Mouse (Mus musculus) liver, embryonic 14.5 days (tissue): ENCODE measurements at regions not wholly inside any gene's neighbourhood (a gene's known extent, or its start where the extent isn't known, plus 50 kb on each side); places are given as distances from the start of the nearest gene placed in this dataset.

Experiments
- ATAC-seq: fragments of 200-750 bp; cut with Nextera tagmentation; 2 replicates; pipeline ENCODE4 v1.8.0; 2017; ENCODE audit warnings: moderate number of reproducible peaks, mild to moderate bottlenecking, moderate library complexity; ENCODE audit not compliant: insufficient read depth
- DNase-seq, 3 experiments: peaks; one replicate each; pipeline ENCODE4 v3.0.0-alpha.2; 2012 to 2013; ENCODE audit warnings: low read depth in 3 of 3, low spot score in 3 of 3
- H3K27ac ChIP-seq: fragments of 300-500 bp; sonication (generic); 2 replicates; pipeline ENCODE4 v1.5.1; 2014; ENCODE audit warnings: moderate library complexity, mild to moderate bottlenecking, control low read depth, inconsistent platforms
- H3K27me3 ChIP-seq: fragments of 300-500 bp; sonication (generic); 2 replicates; pipeline ENCODE4 v1.6.1; 2014; ENCODE audit warnings: mild to moderate bottlenecking, low read length, moderate library complexity; ENCODE audit not compliant: control insufficient read depth, insufficient read depth
- H3K36me3 ChIP-seq: fragments of 300-500 bp; sonication (generic); replicated peaks from 2 replicates; pipeline ENCODE4 v1.6.1; 2014; ENCODE audit warnings: low read depth; ENCODE audit not compliant: control insufficient read depth, insufficient read depth
- H3K4me1 ChIP-seq, 2 experiments: fragments of 200-500 bp in 1 of 2; fragments of 300-500 bp in 1 of 2; sonication (generic) in 1 of 2; replicated peaks; 2 replicates each; pipeline ENCODE4 v1.6.1; 2012 to 2014; ENCODE audit warnings: antibody characterized with exemption in 1 of 2, inconsistent platforms in 1 of 2, low read length in 1 of 2; ENCODE audit not compliant: control insufficient read depth in 2 of 2, insufficient read depth in 2 of 2
- H3K4me2 ChIP-seq: fragments of 300-500 bp; sonication (generic); 2 replicates; pipeline ENCODE4 v1.6.1; 2014; ENCODE audit warnings: low read depth, mild to moderate bottlenecking, control low read depth, moderate library complexity
- H3K4me3 ChIP-seq, 2 experiments: fragments of 200-500 bp in 1 of 2; fragments of 300-500 bp in 1 of 2; sonication (generic) in 1 of 2; 2 replicates each; pipeline ENCODE4 v1.5.1; 2012 to 2014; ENCODE audit warnings: low read depth in 2 of 2, low read length in 2 of 2, mild to moderate bottlenecking in 2 of 2, control low read depth in 1 of 2, inconsistent platforms in 1 of 2, moderate library complexity in 1 of 2; ENCODE audit not compliant: insufficient read depth in 1 of 2
- H3K9ac ChIP-seq: fragments of 300-500 bp; sonication (generic); replicated peaks from 2 replicates; pipeline ENCODE4 v1.6.1; 2014; ENCODE audit warnings: mild to moderate bottlenecking, control low read depth, moderate library complexity
- H3K9me3 ChIP-seq: fragments of 300-500 bp; sonication (generic); 2 replicates; pipeline ENCODE4 v1.6.1; 2016; ENCODE audit warnings: low read length, mixed read lengths; ENCODE audit not compliant: control insufficient read depth
- CTCF ChIP-seq: IDR thresholded peaks from 2 replicates; pipeline ENCODE4 v1.5.1; 2016; ENCODE audit warnings: antibody characterized with exemption, low read depth, control low read depth
- EP300 ChIP-seq: IDR thresholded peaks from 2 replicates; pipeline ENCODE4 v1.6.1; 2016; ENCODE audit warnings: antibody characterized with exemption, low read depth
- whole genome bisulfite sequencing: fragments of 180-500 bp; shearing (Covaris S2); extraction: QIAGEN DNeasy Blood & Tissue Kit; methylation state at CpG from one replicate; pipeline ENCODE4 v1.1.7; 2014; ENCODE audit not compliant: insufficient replicate concordance; 5-methylcytosine and 5-hydroxymethylcytosine counted together

- ATAC-seq (no peak), DNase-seq (no peak)
- TF ChIP-seq CTCF (no peak), EP300 (no peak)
- no peaks in the 10 kb centered on the region for H3K27me3 ChIP-seq
- no peak overlapping the region for H3K4me3 ChIP-seq
- 60% methylated on average over 10 of the region's 10 CpGs for WGBS
- no peaks in the 10 kb centered on the region for H3K36me3 ChIP-seq
- H3K27ac ChIP-seq = no peak overlapping the region
- H3K9me3 ChIP-seq = no peaks in the 10 kb centered on the region
- no peak overlapping the region for H3K4me2 ChIP-seq
- no peak overlapping the region for H3K9ac ChIP-seq
- H3K4me1 ChIP-seq = no peaks in the 10 kb centered on the region
These were observed 269.7 kb downstream of the Stim2 start for GRCm38 (mm10) chr5:54267905-54268590.

- no peaks in the 10 kb centered on the region for H3K36me3 ChIP-seq
- H3K4me3 ChIP-seq = no peak overlapping the region
- H3K27ac ChIP-seq = no peak overlapping the region
- DNase-seq = no peak
- no peak overlapping the region for H3K9ac ChIP-seq
- H3K27me3 ChIP-seq = no peaks in the 10 kb centered on the region
- H3K9me3 ChIP-seq = no peaks in the 10 kb centered on the region
- H3K4me2 ChIP-seq = no peak overlapping the region
- TF ChIP-seq EP300 = no peak
- no peak for TF ChIP-seq CTCF
- WGBS = 67% methylated on average over 8 of the region's 8 CpGs
- no peaks in the 10 kb centered on the region for H3K4me1 ChIP-seq
- no peak for ATAC-seq
These were observed 281.1 kb downstream of the Stim2 start for GRCm38 (mm10) chr5:54279357-54279756.

GRCm38 (mm10) chr5:54280670-54281069 lies 282.4 kb downstream of the Stim2 start:
- Histone ChIP-seq H3K36me3 (no peaks in the 10 kb centered on the region), H3K27me3 (no peaks in the 10 kb centered on the region), H3K9ac (no peak overlapping the region), H3K27ac (no peak overlapping the region), H3K4me1 (no peaks in the 10 kb centered on the region), H3K4me2 (no peak overlapping the region), H3K9me3 (no peaks in the 10 kb centered on the region), H3K4me3 (no peak overlapping the region)
- TF ChIP-seq CTCF (no peak), EP300 (no peak)
- WGBS = 23% methylated on average over 4 of the region's 4 CpGs
- ATAC-seq = no peak
- no peak for DNase-seq

GRCm38 (mm10) chr5:54281121-54281520 lies 282.8 kb downstream of the Stim2 start:
- Histone ChIP-seq H3K4me3 (no peak overlapping the region), H3K27me3 (no peaks in the 10 kb centered on the region), H3K9ac (no peak overlapping the region), H3K9me3 (no peaks in the 10 kb centered on the region), H3K27ac (no peak overlapping the region), H3K36me3 (no peaks in the 10 kb centered on the region), H3K4me2 (no peak overlapping the region), H3K4me1 (no peaks in the 10 kb centered on the region)
- DNase-seq = no peak
- no peak for TF ChIP-seq CTCF
- TF ChIP-seq EP300 = no peak
- ATAC-seq = no peak
- WGBS = 40% methylated on average over 4 of the region's 4 CpGs

GRCm38 (mm10) chr5:54290372-54291080 lies 292.2 kb downstream of the Stim2 start:
- TF ChIP-seq CTCF (no peak), EP300 (no peak)
- no peak overlapping the region for H3K9ac ChIP-seq
- no peak overlapping the region for H3K4me3 ChIP-seq
- H3K27me3 ChIP-seq = no peaks in the 10 kb centered on the region
- no peaks in the 10 kb centered on the region for H3K9me3 ChIP-seq
- no peak for ATAC-seq
- no peaks in the 10 kb centered on the region for H3K36me3 ChIP-seq
- H3K4me2 ChIP-seq = no peak overlapping the region
- H3K4me1 ChIP-seq = no peaks in the 10 kb centered on the region
- no peak overlapping the region for H3K27ac ChIP-seq
- WGBS = 47% methylated on average over 12 of the region's 12 CpGs
- no peak for DNase-seq
